Mouse (Mus musculus): ENCODE measurements around the gene Podn. TPM values are rescaled to one million over a fixed set of nuclear protein-coding genes. Genes with fewer than 3 reads are reported as not detected.
A peak's percentile ranks its signal among the peaks of the same experiment; 100 is the strongest.
"Not testable (repeated sequence)": the region's sequence is repeated elsewhere in the genome, so short reads cannot be mapped to it uniquely, and the experiment has no call there.

Gene Podn
- polyA plus RNA-seq (2012; rRNA removed), result 19.0 and 53.1 TPM in 2 replicates

GRCm38 (mm10) chr4:108096345-108096744 lies at the start of gene Podn:
Gene Podn, minus strand, starts transcription at chr4:108096445.
- WGBS, result 75% methylated on average over 4 of the region's 4 CpGs
- DNase-seq (ENCODE audit: low read depth, low spot score), result no peak

DNA sequence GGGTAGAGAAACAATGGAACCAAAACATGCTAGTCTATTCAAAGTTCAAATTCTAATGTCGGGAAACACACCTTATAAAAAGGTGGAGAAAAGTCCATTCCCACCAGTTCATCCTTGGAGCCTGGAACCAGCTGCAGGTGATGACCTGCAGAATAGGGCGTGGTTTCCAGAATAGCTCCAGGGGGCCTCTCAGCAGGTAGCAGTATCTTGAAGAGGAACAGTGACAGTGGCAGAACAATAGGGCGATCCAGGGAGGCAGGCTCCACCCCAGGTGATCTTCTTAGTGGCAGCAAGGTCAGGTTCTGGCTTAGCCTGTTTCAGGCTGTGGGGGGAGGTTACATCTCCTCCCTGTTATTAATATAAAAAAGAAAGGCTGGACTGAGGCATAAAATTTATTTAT lies 49.3 kb upstream of the Podn start:
- WGBS, result 40% methylated on average over 3 of the region's 3 CpGs
- DNase-seq (ENCODE audit: low read depth, low spot score), result not testable (repeated sequence)

DNA sequence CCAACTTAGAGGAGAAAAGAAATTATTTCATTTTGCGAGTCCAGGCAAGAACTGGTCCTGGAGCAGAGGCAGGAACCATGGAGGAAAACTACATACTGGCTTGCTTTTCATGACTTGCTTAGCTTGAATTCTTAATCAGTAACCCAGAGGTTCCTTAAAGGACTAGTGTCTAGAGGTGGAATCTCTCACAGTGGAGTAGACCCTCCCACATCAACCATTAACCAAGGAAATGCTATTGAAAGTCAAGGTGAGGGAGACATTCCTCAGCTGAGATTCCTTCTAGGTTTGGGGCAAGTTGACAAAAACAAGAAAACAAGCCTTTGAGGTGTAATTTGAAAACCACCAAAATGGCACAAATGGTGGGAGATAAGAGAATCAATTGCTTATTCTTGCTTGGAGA lies 48.6 kb upstream of the Podn start, which contains the start of gene Scp2:
Scp2 (minus strand) TSS at position 119 of the 400 bp plus-strand sequence.
- DNase-seq (ENCODE audit: low read depth, low spot score), result no peak
- WGBS, result 68% methylated on average over 1 of the region's 1 CpGs

GRCm38 (mm10) chr4:108143778-108144177 lies 47.5 kb upstream of the Podn start:
- no peak for DNase-seq (ENCODE audit: low read depth, low spot score)

DNA sequence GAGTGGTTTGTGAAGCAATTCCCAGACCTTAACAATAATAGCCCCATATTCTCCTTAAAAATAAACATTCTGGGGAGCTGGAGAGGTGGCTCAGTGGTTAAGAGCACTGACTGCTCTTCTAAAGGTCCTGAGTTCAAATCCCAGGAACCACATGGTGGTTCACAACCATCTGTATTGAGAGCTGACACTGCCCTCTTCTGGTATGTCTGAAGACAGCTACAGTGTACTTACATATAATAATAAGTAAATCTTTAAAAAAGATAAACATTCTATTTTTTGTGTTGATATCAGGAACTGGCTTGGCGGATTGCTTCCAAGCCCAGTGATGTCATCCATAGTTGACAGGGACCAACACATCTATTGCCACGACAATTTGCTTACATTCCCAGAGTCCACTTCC lies 46.9 kb upstream of the Podn start:
- not testable (repeated sequence) for DNase-seq (ENCODE audit: low read depth, low spot score)
- WGBS, result 64% methylated on average over 2 of the region's 2 CpGs

- DNase-seq (ENCODE audit: low read depth, low spot score), result no peak
- 87% methylated on average over 5 of the region's 5 CpGs for WGBS
Observed at GRCm38 (mm10) chr4:108136938-108137337, 40.7 kb upstream of the Podn start.

DNA sequence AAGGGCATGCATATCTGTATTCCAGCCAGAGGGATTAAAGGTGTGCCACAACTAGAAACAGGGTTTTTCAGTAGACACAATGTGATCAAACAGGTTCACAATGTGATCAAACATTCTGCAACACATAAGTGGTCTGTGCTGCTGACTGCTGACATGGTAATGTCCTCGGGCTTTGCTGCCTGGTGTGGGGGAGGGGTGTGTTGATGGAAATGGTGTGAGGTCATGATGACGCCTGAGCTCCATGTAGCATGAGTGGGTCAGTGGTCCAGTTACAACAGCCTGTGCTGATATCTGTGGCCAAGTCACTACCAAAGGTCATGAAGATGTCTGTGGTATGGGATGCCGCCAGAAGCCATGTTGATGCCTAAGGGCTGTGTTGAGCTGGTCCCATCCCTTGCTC lies 34.2 kb upstream of the Podn start:
- WGBS, result 89% methylated on average over 3 of the region's 3 CpGs
- no peak for DNase-seq (ENCODE audit: low read depth, low spot score)

GRCm38 (mm10) chr4:108128339-108128738 lies 32.1 kb upstream of the Podn start:
- no peak for DNase-seq (ENCODE audit: low read depth, low spot score)
- WGBS, result 96% methylated on average over 2 of the region's 2 CpGs

DNA sequence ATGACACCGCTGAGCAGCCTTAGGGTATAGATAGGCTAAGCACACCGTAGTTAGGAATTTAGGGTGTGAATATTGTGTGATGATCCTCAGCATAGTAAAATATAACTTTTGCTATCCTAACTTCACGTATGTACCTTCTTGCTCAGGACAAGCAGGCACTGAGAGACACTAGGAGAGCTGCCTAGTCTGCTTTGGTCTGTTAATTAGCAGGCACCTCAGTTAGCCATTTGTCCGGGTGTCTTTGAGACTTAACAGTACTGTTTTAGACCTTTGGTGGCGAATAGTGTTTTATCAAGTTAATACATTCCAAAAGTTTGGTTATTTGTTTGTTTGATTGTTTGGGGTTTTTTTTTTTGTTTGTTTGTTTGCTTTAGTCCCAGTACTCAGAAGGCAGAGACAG lies 31.3 kb upstream of the Podn start:
- DNase-seq (ENCODE audit: low read depth, low spot score), result no peak
- 82% methylated on average over 5 of the region's 5 CpGs for WGBS

DNA sequence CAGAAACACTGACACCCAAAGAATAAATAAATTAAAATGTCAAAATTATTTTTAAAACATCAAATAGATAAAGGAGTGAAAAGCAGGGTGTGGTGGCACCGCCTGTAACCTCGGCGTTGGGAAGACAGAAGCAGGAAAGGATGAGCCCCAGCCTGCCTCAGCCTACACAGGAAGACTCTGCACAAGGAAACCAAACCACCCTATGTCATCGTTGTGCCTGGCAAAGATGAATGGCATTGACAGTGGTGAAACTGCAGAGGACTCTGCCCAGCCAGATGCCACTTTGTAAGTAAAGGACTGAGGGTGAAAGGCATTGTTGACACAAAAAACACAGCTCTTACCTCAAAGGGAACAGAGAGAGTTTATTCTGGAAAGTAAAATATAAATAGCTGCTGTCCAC lies 30.0 kb upstream of the Podn start:
- 56% methylated on average over 4 of the region's 4 CpGs for WGBS
- no peak for DNase-seq (ENCODE audit: low read depth, low spot score)

GRCm38 (mm10) chr4:108124104-108124503 lies 27.9 kb upstream of the Podn start:
- 79% methylated on average over 1 of the region's 1 CpGs for WGBS
- no peak for DNase-seq (ENCODE audit: low read depth, low spot score)

DNA sequence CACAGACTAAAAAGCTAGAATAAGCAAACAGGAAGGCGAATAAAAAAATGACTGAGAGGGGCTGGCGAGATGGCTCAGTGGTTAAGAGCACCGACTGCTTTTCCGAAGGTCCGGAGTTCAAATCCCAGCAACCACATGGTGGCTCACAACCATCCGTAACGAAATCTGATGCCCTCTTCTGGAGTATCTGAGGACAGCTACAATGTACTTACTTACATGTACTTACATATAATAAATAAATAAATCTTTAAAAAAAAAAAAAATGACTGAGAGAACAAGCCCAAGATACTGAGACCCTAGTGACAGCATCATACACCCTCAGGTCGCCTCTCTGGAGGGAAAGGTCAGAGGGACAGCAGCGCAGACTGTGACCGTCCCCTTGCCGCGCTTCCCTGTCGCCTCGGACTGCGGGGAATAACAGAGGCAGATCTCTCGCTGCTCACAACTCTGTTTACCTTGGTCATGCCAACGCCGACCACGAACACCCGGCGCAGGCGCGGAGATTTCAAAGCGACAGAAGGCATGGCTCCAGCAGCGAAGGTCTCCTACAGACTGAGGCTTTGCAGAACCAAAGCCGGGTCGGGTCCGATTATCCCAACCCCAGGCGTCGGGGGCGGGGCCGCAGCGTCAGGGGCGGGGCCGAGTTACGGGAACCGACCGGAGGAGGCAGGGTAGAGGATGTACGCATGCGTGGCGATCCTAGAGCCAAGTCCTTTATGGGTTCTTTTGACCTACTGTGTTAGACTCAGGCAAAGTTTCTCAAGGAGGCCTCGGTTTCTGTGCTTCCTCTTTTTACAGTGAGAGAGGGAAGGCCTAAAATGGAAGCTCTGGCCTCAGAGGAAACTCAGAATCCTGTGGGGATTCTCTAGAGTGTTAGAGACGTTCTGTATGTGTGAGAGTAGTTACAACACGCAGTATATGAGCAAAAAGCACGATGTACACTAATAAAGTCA lies 22.0 kb upstream of the Podn start:
- 11% methylated on average over 45 of the region's 45 CpGs for WGBS
- peak; percentile 85 for DNase-seq (ENCODE audit: low read depth, low spot score)

- WGBS, result 88% methylated on average over 8 of the region's 8 CpGs
- no peak for DNase-seq (ENCODE audit: low read depth, low spot score)
Observed at GRCm38 (mm10) chr4:108117488-108117887, 21.2 kb upstream of the Podn start.

DNA sequence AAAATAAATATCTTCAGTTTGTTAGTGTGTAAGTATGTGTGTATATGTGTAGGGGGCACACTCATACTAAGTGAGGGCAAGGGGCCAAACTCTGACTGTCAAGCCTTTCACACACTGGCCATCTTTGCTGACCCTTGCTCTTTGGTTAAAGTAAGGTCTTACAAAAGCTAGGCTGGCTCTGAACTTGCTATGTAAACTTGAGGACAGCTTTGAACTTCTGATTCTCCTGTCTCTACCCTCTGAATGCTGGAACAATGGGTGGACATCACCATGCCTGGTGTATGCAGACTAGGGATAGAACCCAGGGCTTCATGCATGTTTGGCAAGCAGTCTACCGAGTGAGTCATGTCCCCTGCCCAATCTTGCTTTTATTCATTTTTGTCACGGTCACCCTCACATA lies 20.2 kb upstream of the Podn start:
- no peak for DNase-seq (ENCODE audit: low read depth, low spot score)
- 81% methylated on average over 2 of the region's 2 CpGs for WGBS

DNA sequence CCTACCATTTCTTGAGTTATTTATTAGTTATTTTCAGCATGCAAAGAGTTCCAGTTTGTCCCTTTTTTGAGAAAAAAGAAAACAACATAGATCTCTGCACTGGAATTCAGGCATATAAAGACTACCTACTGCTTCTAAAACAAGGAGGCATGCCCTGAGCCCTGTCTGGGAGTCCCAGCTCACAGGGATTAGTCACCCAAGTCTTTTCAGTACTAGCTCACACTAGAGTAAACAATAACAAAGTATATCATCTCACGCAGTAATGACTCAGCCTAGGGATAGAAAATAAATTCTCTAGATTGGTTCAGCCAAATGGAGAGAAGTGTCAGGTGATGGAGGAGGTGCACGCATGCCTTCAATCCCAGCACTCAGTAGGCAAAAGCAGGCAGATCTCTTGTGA lies 14.5 kb upstream of the Podn start:
- 70% methylated on average over 2 of the region's 2 CpGs for WGBS
- no peak for DNase-seq (ENCODE audit: low read depth, low spot score)

- no peak for DNase-seq (ENCODE audit: low read depth, low spot score)
- 94% methylated on average over 7 of the region's 7 CpGs for WGBS
Observed at GRCm38 (mm10) chr4:108109728-108110127, 13.5 kb upstream of the Podn start.

DNA sequence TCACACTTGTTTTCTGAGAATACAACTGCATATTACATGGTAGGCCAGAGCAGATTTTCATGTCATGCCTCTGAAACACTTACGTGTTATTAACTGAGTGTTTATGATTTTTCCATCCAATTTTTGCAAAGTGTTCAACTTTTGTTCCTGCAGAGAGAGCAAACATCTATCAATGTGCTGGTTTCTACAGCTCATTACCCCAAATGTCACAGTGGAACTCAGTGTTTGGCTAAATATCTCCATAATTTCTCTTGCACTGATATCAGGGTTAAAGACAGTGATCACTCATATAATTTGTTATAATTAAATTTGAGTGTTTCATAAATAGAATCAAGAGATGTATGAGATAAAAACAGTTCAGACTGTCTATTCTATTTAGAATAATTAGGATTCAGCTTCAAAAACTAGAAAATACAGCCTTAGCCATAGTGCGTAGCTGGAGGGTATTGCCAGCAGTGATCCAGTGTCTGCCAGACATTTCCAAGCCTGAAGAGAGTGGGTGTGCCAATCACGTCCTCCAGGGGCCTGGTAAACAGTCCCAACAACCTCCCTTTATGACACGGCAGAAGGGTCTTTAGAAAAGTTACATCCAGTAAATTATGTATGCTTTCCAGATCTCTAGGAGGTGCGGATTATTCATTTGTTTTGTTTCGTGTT lies 3.4 kb downstream of the Podn start:
- no peak for DNase-seq (ENCODE audit: low read depth, low spot score)
- 92% methylated on average over 6 of the region's 6 CpGs for WGBS

DNA sequence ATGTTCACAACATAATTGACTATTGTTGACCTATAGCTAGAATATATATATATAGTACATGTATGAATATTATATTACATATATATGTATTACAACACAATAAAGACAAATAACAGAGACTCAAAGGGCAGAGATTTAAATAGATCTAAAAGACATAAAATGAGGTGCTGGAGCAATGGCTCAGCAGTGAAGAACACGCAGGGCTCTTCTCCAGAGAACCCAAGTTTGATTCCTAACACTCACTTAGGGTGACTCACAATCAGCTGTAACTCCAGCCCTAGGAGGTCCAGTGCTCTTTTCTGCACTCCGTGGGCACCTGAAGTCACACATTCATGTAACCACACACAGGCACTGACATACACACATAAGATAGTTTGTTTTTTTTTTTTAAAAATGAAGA lies 12.3 kb downstream of the Podn start:
- DNase-seq (ENCODE audit: low read depth, low spot score), result no peak
- WGBS, result 95% methylated on average over 2 of the region's 2 CpGs

DNA sequence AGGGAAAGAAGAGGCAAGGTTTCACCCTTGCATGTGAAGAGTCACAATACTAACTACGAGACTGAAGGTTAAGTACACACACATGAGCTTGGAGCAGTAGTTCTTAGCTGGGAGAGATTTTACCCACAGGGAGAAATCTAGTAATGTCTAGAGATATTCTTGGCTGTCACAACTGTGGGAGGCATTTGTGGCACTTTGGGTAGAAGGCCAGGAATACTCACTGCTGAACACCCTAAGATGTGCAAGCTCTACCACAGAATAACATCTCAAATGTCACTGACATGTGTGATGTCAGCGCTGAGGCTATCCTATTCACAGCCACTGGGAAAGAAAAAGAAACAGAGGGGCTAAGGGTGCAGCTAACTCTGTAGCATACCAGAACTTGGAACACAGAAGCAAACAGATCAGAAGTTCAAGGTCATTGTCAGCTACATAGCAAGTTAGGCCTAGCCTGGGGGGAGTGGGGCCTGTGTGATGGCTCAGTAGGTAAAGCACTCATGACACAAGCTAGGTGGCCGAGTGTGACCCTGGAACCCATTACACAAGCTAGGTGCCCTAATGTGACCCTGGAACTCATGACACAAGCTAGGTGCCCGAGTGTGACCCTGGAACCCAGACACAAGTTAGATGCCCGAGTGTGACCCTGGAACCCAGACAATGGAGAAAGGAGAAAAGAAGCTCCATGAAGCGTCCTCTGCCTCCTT lies 13.1 kb downstream of the Podn start:
- DNase-seq (ENCODE audit: low read depth, low spot score), result no peak
- 87% methylated on average over 6 of the region's 6 CpGs for WGBS

- 94% methylated on average over 2 of the region's 2 CpGs for whole genome bisulfite sequencing
- no peak for DNase-seq (ENCODE audit: low read depth, low spot score)
Observed at GRCm38 (mm10) chr4:108082401-108082806, 13.8 kb downstream of the Podn start.

All from large intestine, adult 2 months (tissue).